Mouse (Mus musculus): Measurements from ENCODE around the gene Kif28. TPM values are rescaled to one million over a fixed set of nuclear protein-coding genes. Genes with fewer than 3 reads are reported as not detected.

Gene Kif28
- polyA plus RNA-seq (2012; rRNA removed; ENCODE audit: low replicate concordance) = 0.06 TPM in 1 of 2 replicates, not detected in the other

DNA sequence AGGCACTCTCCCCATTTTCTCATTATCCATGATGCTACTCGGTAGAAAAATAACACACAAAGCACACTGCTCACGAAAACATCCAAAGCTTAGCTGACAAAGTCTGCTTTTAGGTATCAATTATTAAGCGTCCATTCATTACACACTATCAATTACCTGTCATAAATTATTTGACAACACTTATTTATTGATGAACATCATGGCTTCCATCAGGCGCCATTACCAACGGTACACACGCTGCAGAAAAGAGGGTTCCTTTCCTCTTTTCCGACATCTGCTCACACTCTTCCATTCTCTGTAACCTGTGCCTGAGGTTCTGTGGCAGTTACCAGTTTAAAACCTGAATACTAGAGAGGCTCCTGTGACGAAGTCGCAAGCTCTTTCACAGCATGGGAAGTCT is at the start of gene Kif28:
Kif28 (minus strand) TSS at position 101 of the 400 bp plus-strand sequence.

DNA sequence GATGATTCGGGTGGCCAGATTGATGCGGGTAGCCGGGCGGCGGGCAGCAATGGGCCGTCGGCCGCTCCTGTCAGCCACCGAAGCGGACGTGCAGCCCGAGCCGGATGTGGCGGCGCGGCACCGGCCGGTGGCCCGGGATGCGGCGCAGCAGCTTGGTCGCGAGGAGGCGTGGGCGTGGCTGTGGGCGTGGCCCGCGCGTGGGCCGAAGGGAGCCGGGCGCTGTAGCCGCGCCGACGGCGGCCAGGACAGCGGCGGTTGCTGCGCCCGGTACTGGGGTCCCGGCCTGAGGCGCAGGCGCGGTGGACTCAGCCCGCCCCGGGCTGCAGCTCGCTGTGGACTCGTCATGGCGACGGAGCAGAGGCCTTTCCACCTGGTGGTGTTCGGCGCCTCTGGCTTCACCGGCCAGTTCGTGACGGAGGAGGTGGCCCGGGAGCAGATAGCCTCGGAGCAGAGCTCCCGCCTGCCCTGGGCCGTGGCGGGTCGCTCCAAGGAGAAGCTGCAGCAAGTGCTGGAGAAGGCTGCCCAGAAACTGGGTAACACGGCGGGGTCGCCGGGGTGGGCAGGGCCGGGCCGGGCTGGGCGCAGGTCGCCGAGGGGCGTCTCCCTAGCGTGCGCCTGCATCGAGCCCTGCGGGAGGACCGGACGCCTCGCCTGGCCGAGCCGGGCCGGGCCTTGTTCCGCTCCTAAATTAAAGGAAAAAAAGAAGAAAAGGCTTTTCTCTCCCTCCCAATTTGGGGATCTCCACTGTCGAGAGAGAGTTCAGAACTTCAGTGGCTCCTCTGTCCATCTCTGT is 76.9 kb downstream of the Kif28 start, which contains the start of gene Sccpdh:
Sccpdh (plus strand) TSS at position 198 of the 793 bp plus-strand sequence.

Other genes starting within 250 kb of the Kif28 start
- gene Smyd3, start 227.2 kb downstream of the Kif28 start, polyA plus RNA-seq (2012; rRNA removed; ENCODE audit: low replicate concordance) = 2.4 and 5.7 TPM in 2 replicates
- 12.6 and 16.5 TPM in 2 replicates for gene Tfb2m, start 199.0 kb downstream of the Kif28 start, polyA plus RNA-seq (2012; rRNA removed; ENCODE audit: low replicate concordance)
- gene Cnst, start 198.9 kb downstream of the Kif28 start, polyA plus RNA-seq (2012; rRNA removed; ENCODE audit: low replicate concordance) = 31.5 and 31.9 TPM in 2 replicates
- gene Sccpdh, start 77.1 kb downstream of the Kif28 start, polyA plus RNA-seq (2012; rRNA removed; ENCODE audit: low replicate concordance) = 17.8 and 18.3 TPM in 2 replicates
- not detected in 2 replicates for gene Gm10518, start 58.1 kb upstream of the Kif28 start, polyA plus RNA-seq (2012; rRNA removed; ENCODE audit: low replicate concordance)
- gene Ahctf1, start 58.4 kb upstream of the Kif28 start, polyA plus RNA-seq (2012; rRNA removed; ENCODE audit: low replicate concordance) = 6.6 and 14.8 TPM in 2 replicates
- 22.8 and 23.4 TPM in 2 replicates for gene Cdc42bpa, start 215.2 kb upstream of the Kif28 start, polyA plus RNA-seq (2012; rRNA removed; ENCODE audit: low replicate concordance)

Data from subcutaneous adipose tissue, adult 2 months (tissue).